Mouse (Mus musculus) lung, postnatal 10 days (tissue): ENCODE results near the gene Slc12a7.
A peak's percentile ranks its signal among the peaks of the same experiment; 100 is the strongest.
"Not testable (repeated sequence)": the region's sequence is repeated elsewhere in the genome, so short reads cannot be mapped to it uniquely, and the experiment has no call there.

ENCODE experiments used
- DNase-seq: peaks from one replicate; pipeline ENCODE4 v3.0.0; 2021

Gene Slc12a7

DNA sequence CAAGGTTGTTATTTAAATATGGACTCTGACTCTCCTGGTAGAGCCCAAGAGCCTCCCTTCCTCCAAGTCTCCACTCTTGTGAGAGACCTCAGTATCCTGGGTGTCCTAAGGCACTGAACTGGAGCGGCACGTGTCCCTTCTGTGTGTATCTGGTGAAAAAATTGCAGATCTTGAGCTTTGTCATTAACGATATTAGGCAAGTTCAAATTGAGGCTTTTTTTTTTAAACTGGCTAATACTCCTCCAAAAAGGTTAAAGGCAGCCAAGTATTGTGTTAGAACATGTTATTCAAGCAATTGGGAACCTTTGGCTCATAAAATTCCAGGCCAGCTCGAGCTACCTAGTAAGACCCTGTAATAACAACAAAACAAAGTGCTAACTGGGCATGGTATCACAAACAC is 12.7 kb upstream of the Slc12a7 start:
- no peak for DNase-seq

GRCm38 (mm10) chr13:73723081-73723668 is 9.7 kb upstream of the Slc12a7 start:
- DNase-seq = peak; percentile 67

GRCm38 (mm10) chr13:73725315-73725714 is 7.6 kb upstream of the Slc12a7 start:
- no peak for DNase-seq

DNA sequence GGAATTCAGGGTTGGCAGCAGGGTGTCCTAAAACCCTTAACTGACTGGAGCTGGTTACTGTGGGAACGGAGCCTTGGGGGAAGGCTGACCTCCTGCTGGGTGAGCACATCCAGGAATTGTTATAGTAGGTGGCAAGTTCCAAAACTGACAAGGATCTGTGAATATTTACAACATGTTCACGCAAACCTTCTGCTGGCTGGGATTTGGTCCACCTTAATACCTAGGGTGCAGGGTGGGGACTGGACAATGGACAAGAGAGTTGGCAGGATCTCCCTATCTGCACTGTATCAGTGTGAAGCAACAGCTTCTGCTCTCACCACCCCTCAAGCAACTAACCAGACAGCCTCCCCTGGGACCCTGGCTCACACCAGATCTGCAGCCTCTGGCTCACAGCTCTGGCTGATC is 5.3 kb upstream of the Slc12a7 start:
- DNase-seq = peak; percentile 24

- no peak for DNase-seq
Measured at GRCm38 (mm10) chr13:73728633-73729032, 4.3 kb upstream of the Slc12a7 start.

DNA sequence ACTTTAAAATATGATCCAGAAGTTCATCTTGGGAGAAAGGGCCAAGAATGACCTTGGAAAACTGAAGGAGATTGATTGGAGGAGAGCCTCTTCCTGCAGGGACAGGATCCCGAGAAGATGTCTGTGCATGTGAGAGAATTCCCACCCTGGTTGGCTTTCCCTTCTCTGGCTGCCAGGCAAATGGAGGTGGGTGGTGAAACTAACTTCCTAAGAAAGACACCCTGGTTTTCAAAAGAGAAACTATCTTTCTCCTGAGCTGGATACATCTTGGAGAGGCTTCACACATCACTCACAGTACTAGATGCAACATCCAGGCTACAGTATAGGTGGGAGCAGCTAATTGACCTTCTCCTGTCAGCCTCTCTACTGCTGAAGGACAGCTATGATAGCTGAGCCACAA is 2.0 kb upstream of the Slc12a7 start:
- DNase-seq = no peak

GRCm38 (mm10) chr13:73732235-73732634 is 659 bp upstream of the Slc12a7 start:
- DNase-seq = no peak

DNA sequence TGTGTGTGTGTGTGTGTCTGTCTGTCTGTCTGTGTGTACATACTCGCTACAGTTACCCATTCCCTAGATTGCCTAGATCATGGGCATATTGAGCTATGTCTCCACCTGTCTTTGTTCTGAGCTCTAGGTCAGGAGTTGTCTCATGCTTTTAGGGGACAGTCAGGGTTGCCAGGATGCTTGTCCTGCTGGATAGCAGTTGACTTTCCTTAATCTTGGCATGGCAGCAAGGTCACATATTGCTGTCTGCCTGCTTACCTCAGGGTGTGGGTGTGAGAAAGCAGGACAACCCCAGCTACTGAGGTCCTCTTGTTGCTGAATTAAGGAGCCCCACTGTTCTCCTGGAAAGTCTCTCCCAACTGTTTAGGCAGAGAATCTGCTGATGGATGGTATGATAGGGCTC is 1.5 kb downstream of the Slc12a7 start:
- DNase-seq = no peak

- DNase-seq = peak; percentile 48
Measured at GRCm38 (mm10) chr13:73735270-73735669, 2.4 kb downstream of the Slc12a7 start.

GRCm38 (mm10) chr13:73735928-73736327 is 3.0 kb downstream of the Slc12a7 start:
- no peak for DNase-seq

GRCm38 (mm10) chr13:73736943-73737342 is 4.0 kb downstream of the Slc12a7 start:
- peak; percentile 30 for DNase-seq

GRCm38 (mm10) chr13:73740399-73740944 is 7.6 kb downstream of the Slc12a7 start:
- DNase-seq = not testable (repeated sequence)

- DNase-seq = no peak
Measured at GRCm38 (mm10) chr13:73742944-73743343, 10.1 kb downstream of the Slc12a7 start.

GRCm38 (mm10) chr13:73743662-73744061 is 10.8 kb downstream of the Slc12a7 start:
- no peak for DNase-seq

GRCm38 (mm10) chr13:73748663-73749440 is 16.0 kb downstream of the Slc12a7 start:
- DNase-seq = no peak

DNA sequence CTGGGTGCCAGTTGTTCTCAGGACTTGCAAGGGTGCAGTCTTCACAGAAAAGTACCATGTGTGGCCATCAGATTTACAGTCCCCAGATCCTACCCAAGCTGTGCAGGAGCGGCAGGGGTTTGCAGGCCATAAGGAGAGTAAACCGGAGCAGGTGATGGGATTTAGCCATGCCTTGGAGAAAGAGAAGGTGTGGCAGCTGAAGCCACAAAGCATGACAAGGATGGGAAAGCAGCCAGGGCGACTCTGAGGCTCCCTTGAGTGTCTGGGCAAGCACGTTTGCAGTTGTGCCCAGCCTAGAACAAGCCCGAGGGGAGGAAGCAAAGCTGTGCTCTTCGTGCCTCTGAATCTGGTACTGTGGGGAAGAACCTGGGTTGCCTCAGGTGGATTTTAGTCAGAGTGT is 17.5 kb downstream of the Slc12a7 start:
- no peak for DNase-seq

DNA sequence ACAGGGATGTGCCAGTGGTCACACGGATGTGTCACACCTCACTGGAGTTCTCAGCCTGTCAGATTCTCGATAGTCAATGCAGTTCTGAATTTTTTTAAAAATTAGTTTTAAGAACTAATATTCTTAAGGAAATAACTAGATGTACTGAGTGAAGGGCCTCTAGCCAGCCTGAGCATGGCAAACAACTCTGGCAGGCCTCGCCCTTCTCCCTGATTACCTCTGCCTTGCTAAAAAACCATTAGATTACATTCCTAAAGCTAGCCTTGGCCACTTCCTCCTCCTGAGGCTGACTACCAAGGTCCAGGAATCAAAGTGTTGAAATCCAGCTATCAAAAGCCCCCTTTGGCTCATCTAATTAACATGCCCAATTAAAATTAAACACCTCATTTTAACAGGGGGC is 18.4 kb downstream of the Slc12a7 start:
- no peak for DNase-seq

DNA sequence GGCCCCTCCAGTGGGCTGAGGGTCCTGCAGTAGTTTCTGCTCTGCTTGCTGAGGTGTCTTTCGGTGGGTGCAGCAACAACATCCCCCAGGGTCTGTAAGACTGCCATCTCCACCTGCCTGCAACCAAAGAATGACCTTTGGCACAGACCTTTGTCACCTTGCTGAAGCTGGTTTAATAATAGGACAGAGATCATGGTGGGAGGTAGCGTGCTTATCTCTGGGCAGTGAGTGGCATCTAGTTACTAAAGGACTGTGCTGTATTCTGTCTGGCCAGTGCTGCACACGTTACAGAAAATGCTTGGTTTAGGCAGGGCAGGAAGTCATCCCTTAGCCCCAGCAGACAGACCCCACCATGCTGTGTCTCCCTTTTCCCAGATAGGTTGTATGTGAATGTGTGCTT is 22.9 kb downstream of the Slc12a7 start:
- DNase-seq = no peak

DNA sequence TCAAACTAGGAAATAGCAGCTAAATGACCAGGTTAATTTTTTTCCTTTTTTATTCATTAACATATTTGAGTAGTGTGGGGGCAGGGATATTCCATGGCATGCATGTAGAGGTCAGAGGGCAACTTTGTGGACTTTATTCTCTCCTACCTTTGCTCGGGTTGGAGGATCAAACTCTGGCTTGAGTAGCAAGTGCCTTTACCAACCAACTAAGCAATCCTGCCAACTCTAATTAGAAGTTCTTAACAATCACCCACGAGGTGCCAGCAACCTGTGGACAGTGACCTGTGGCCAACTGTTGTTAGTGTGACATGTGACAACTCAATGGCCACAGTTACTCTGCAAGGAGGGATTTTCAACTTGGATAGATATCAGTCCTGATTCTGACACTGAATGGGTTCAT is 24.0 kb downstream of the Slc12a7 start:
- no peak for DNase-seq

DNA sequence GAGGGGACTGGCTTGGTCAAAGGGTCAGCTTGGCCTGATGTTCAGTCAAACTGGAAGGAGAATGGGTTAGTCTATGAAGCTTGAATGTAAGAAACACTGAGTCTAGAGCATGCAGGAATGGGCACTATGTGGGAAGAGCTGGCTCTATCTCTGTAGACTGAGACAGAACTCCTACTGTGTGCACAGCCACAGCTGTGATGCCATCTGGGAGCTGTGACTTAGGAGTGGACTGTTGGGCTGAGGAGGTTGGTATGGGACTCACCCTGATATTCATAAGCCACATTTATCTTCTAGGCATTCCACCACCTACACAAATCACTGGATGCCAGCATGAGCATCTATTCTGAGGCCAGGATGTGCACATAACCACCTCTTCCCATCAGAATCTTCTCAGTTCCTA is 24.5 kb downstream of the Slc12a7 start:
- no peak for DNase-seq

DNA sequence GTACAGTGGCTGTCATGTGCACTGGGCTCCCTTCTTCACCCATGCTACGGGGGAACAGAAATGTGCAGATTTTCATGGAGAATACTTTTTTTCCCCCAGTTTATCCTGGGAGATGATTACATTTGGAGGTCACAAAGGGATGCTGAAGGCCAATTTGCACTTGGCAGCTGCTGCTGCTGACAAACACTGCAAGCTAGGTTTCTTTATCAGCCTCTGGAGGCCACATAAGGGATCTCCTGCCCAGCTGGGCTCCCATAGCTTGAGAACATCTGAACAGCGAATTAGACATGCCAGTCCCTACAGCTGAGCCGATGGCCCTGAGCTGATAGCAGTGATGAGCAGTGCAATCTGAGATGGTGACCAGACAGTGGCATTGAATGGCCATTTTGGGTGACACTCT is 26.7 kb downstream of the Slc12a7 start:
- DNase-seq = no peak

DNA sequence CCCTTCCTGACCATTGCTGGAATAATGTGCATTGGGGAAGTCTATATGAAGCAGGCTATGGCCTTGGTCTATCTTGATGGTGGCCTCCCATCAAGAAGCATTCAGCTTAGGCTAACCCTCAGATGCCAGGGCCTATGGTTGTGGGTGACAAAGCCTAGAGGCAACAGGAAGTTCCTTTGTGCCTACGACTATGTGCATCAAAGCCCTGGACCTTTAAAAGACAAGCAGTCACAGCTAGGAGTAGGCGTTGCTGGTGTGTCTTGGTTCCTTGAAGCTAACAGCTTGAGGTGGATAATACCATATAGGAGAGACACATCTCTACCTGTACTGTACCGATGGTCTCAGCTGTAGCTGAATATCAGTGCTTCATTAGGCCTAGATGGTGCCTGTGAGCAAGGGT is 27.2 kb downstream of the Slc12a7 start:
- no peak for DNase-seq

- no peak for DNase-seq
Measured at GRCm38 (mm10) chr13:73762938-73763337, 30.0 kb downstream of the Slc12a7 start.

GRCm38 (mm10) chr13:73763439-73764255 is 30.8 kb downstream of the Slc12a7 start:
- peak; percentile 94 for DNase-seq
